Mouse (Mus musculus): ENCODE results near the gene Nup205. TPM values are rescaled to one million over a fixed set of nuclear protein-coding genes. Genes with fewer than 3 reads are reported as not detected.

Gene Nup205
- polyA plus RNA-seq, 1 experiment from 2014 or later: 32.4 TPM

- Histone ChIP-seq H3K4me1 (replicated peaks) (peaks cover 18% of the 10 kb centered on the region), H3K4me2 (replicated peaks) (peak overlapping the region; percentile 74), H3K9ac (peak overlapping the region; percentile 69), H3K27me3 (replicated peaks) (no peaks in the 10 kb centered on the region), H3K9me3 (no peaks in the 10 kb centered on the region), H3K36me3 (no peaks in the 10 kb centered on the region), H3K27ac (0 out of 2 replicates have a peak overlapping the region, but pooled peaks have one; percentile 87), H3K4me3 (replicated peaks) (peak overlapping the region; percentile 74)
- WGBS: 34% methylated on average over 5 of the region's 5 CpGs
- ATAC-seq: no peak
Observed at GRCm38 (mm10) chr6:35253474-35253873, 76.3 kb downstream of the Nup205 start.

- ATAC-seq: peak; percentile 27; the same call in 1 of the 2 replicates
- H3K27ac ChIP-seq: no peak overlapping the region
Observed at GRCm38 (mm10) chr6:35254136-35254904, 77.1 kb downstream of the Nup205 start.

GRCm38 (mm10) chr6:35255017-35255416 lies 77.8 kb downstream of the Nup205 start:
- Histone ChIP-seq H3K27ac (no peak overlapping the region), H3K4me3 (replicated peaks) (peak overlapping the region; percentile 24; the same call in 1 of the 2 replicates)
- WGBS: 60% methylated on average over 12 of the region's 12 CpGs

More at GRCm38 (mm10) chr6:35254136-35254904, 77.1 kb downstream of the Nup205 start:
- peaks cover 18% of the 10 kb centered on the region for H3K4me1 ChIP-seq (replicated peaks)
- no peaks in the 10 kb centered on the region for H3K9me3 ChIP-seq
- no peaks in the 10 kb centered on the region for H3K36me3 ChIP-seq
- 41% methylated on average over 9 of the region's 9 CpGs for WGBS
- peak overlapping the region; percentile 24 for H3K4me3 ChIP-seq (replicated peaks)
- peak overlapping the region; percentile 74 for H3K4me2 ChIP-seq (replicated peaks)
- peak overlapping the region; percentile 23; the same call in 1 of the 2 replicates for H3K9ac ChIP-seq
- H3K27me3 ChIP-seq (replicated peaks): no peaks in the 10 kb centered on the region

GRCm38 (mm10) chr6:35256691-35257090 lies 79.5 kb downstream of the Nup205 start:
- Histone ChIP-seq H3K9ac (no peak overlapping the region), H3K4me2 (replicated peaks) (no peak overlapping the region), H3K4me3 (replicated peaks) (no peak overlapping the region), H3K36me3 (peaks cover 7% of the 10 kb centered on the region; the same call in 1 of the 2 replicates), H3K27me3 (replicated peaks) (no peaks in the 10 kb centered on the region), H3K4me1 (replicated peaks) (peaks cover 18% of the 10 kb centered on the region), H3K27ac (no peak overlapping the region), H3K9me3 (no peaks in the 10 kb centered on the region)
- WGBS: 69% methylated on average over 7 of the region's 7 CpGs
- no peak for ATAC-seq

More at GRCm38 (mm10) chr6:35255017-35255416, 77.8 kb downstream of the Nup205 start:
- Histone ChIP-seq H3K4me2 (replicated peaks) (peak overlapping the region; percentile 74), H3K4me1 (replicated peaks) (peaks cover 18% of the 10 kb centered on the region), H3K27me3 (replicated peaks) (no peaks in the 10 kb centered on the region), H3K9me3 (no peaks in the 10 kb centered on the region), H3K36me3 (no peaks in the 10 kb centered on the region), H3K9ac (no peak overlapping the region)
- no peak for ATAC-seq

- ATAC-seq: no peak
Observed at GRCm38 (mm10) chr6:35257626-35258190, 80.5 kb downstream of the Nup205 start.

GRCm38 (mm10) chr6:35258922-35259321 lies 81.7 kb downstream of the Nup205 start:
- peaks cover 18% of the 10 kb centered on the region for H3K4me1 ChIP-seq (replicated peaks)
- no peak overlapping the region for H3K9ac ChIP-seq
- H3K27me3 ChIP-seq (replicated peaks): no peaks in the 10 kb centered on the region
- H3K27ac ChIP-seq: no peak overlapping the region
- no peak for ATAC-seq
- no peak overlapping the region for H3K4me3 ChIP-seq (replicated peaks)
- no peak overlapping the region for H3K4me2 ChIP-seq (replicated peaks)
- H3K9me3 ChIP-seq: no peaks in the 10 kb centered on the region
- peaks cover 7% of the 10 kb centered on the region; the same call in 1 of the 2 replicates for H3K36me3 ChIP-seq
- WGBS: 89% methylated on average over 2 of the region's 2 CpGs

More at GRCm38 (mm10) chr6:35257626-35258190, 80.5 kb downstream of the Nup205 start:
- H3K4me3 ChIP-seq (replicated peaks): no peak overlapping the region
- H3K27ac ChIP-seq: no peak overlapping the region
- peaks cover 18% of the 10 kb centered on the region for H3K4me1 ChIP-seq (replicated peaks)
- H3K9ac ChIP-seq: no peak overlapping the region
- no peaks in the 10 kb centered on the region for H3K9me3 ChIP-seq
- no peak overlapping the region for H3K4me2 ChIP-seq (replicated peaks)
- WGBS: 79% methylated on average over 13 of the region's 13 CpGs
- H3K36me3 ChIP-seq: peaks cover 7% of the 10 kb centered on the region; the same call in 1 of the 2 replicates
- H3K27me3 ChIP-seq (replicated peaks): no peaks in the 10 kb centered on the region

GRCm38 (mm10) chr6:35259526-35259925 lies 82.3 kb downstream of the Nup205 start:
- Histone ChIP-seq H3K27me3 (replicated peaks) (no peaks in the 10 kb centered on the region), H3K36me3 (peaks cover 7% of the 10 kb centered on the region; the same call in 1 of the 2 replicates), H3K9me3 (no peaks in the 10 kb centered on the region), H3K4me3 (replicated peaks) (no peak overlapping the region), H3K9ac (no peak overlapping the region), H3K4me2 (replicated peaks) (no peak overlapping the region), H3K4me1 (replicated peaks) (peaks cover 13% of the 10 kb centered on the region), H3K27ac (no peak overlapping the region)
- 78% methylated on average over 5 of the region's 5 CpGs for WGBS
- no peak for ATAC-seq

GRCm38 (mm10) chr6:35260531-35260930 lies 83.3 kb downstream of the Nup205 start:
- Histone ChIP-seq H3K27ac (no peak overlapping the region), H3K4me1 (replicated peaks) (peaks cover 3% of the 10 kb centered on the region; the same call in 1 of the 2 replicates), H3K9ac (no peak overlapping the region), H3K36me3 (peaks cover 7% of the 10 kb centered on the region; the same call in 1 of the 2 replicates), H3K9me3 (no peaks in the 10 kb centered on the region), H3K27me3 (replicated peaks) (no peaks in the 10 kb centered on the region), H3K4me2 (replicated peaks) (no peak overlapping the region), H3K4me3 (replicated peaks) (no peak overlapping the region)
- WGBS: 74% methylated on average over 7 of the region's 7 CpGs
- ATAC-seq: no peak

GRCm38 (mm10) chr6:35265580-35266278 lies 88.5 kb downstream of the Nup205 start:
- Histone ChIP-seq H3K9me3 (no peaks in the 10 kb centered on the region), H3K4me3 (replicated peaks) (no peak overlapping the region), H3K27ac (no peak overlapping the region), H3K9ac (no peak overlapping the region), H3K27me3 (replicated peaks) (no peaks in the 10 kb centered on the region), H3K36me3 (peaks cover 7% of the 10 kb centered on the region; the same call in 1 of the 2 replicates), H3K4me1 (replicated peaks) (no peaks in the 10 kb centered on the region), H3K4me2 (replicated peaks) (no peak overlapping the region)
- no peak for ATAC-seq
- whole genome bisulfite sequencing: 85% methylated on average over 15 of the region's 15 CpGs

GRCm38 (mm10) chr6:35268711-35269110 lies 91.5 kb downstream of the Nup205 start:
- H3K36me3 ChIP-seq: no peaks in the 10 kb centered on the region
- no peaks in the 10 kb centered on the region for H3K27me3 ChIP-seq (replicated peaks)
- H3K9me3 ChIP-seq: no peaks in the 10 kb centered on the region
- H3K9ac ChIP-seq: no peak overlapping the region
- no peak overlapping the region for H3K4me3 ChIP-seq (replicated peaks)
- WGBS: 94% methylated on average over 13 of the region's 13 CpGs
- ATAC-seq: no peak
- H3K27ac ChIP-seq: no peak overlapping the region
- peaks cover 2% of the 10 kb centered on the region; the same call in 1 of the 2 replicates for H3K4me1 ChIP-seq (replicated peaks)
- H3K4me2 ChIP-seq (replicated peaks): no peak overlapping the region

- Histone ChIP-seq H3K27me3 (replicated peaks) (no peaks in the 10 kb centered on the region), H3K4me3 (replicated peaks) (no peak overlapping the region), H3K27ac (no peak overlapping the region), H3K4me2 (replicated peaks) (no peak overlapping the region), H3K4me1 (replicated peaks) (peaks cover 2% of the 10 kb centered on the region; the same call in 1 of the 2 replicates), H3K9ac (no peak overlapping the region), H3K36me3 (no peaks in the 10 kb centered on the region), H3K9me3 (no peaks in the 10 kb centered on the region)
- ATAC-seq: no peak
- 77% methylated on average over 13 of the region's 13 CpGs for WGBS
Observed at GRCm38 (mm10) chr6:35269643-35270042, 92.4 kb downstream of the Nup205 start.
